8 mouse cellular contexts compared by ENCODE assay signal in the genomic region with DNA sequence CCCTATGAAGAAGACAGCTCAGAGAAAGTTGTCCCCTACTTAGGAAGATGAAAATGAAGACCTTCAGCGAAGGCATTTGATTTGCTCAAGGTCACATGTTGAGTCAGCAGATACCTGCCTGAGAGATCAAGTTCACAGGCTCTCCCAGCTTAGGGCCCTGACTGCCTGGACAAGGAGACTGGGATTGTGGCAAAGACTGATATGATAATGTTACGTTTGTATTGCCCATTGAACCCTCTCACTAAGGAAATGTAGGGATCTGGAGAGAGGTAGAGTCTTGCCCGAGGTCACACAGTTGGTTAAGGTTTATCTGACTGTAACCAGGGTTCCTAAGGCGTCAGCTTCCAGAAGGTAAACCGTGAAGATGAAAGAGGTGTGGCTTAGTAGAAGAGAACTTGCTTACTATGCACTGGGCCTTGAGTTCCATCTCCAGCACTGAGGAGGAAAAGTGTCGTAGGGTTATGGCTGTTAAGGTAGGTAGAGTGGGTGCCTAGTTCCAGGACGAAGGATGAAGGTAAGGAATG. TPM values are rescaled to one million over a fixed set of nuclear protein-coding genes. Genes with fewer than 3 reads are reported as not detected.
DNase-seq lines count a peak whose midpoint lies in the region; ATAC-seq and TF ChIP-seq lines count a peak whose summit lies in the region.

No protein-coding gene starts in this region.

- peak overlapping the region; percentile 87 for H3K4me2 ChIP-seq in liver, embryonic 11.5 days
- peak overlapping the region; percentile 67 for H3K4me2 ChIP-seq in stomach, postnatal 0 days (replicated peaks; ENCODE audit: low read depth)

- ATAC-seq in liver, embryonic 11.5 days (replicated peaks; ENCODE audit: low FRiP score), result peak; percentile 42
- no peak for ATAC-seq in stomach, postnatal 0 days (ENCODE audit: low FRiP score, low TSS enrichment)

- H3K9me3 ChIP-seq in E14TG2a.4 (ENCODE audit: low read length), result no peaks in the 10 kb centered on the region
- no peaks in the 10 kb centered on the region for H3K9me3 ChIP-seq in forebrain, embryonic 10.5 days
- H3K9me3 ChIP-seq in liver, embryonic 11.5 days (ENCODE audit: control insufficient read depth, low read length), result no peaks in the 10 kb centered on the region
- H3K9me3 ChIP-seq in stomach, postnatal 0 days (ENCODE audit: control insufficient read depth, low read length), result no peaks in the 10 kb centered on the region

- WGBS in forebrain, embryonic 10.5 days, result 67% methylated on average over 7 of the region's 7 CpGs
- WGBS in liver, embryonic 11.5 days, result 36% methylated on average over 7 of the region's 7 CpGs
- WGBS in stomach, postnatal 0 days, result 36% methylated on average over 7 of the region's 7 CpGs

- TF ChIP-seq EP300 in stomach, postnatal 0 days (optimal IDR thresholded peaks at IDR 0.05), result no peak

- H3K36me3 ChIP-seq in E14TG2a.4 (ENCODE audit: insufficient read depth, low read length), result peaks cover 42% of the 10 kb centered on the region
- peaks cover 26% of the 10 kb centered on the region for H3K36me3 ChIP-seq in forebrain, embryonic 10.5 days (replicated peaks)
- H3K36me3 ChIP-seq in liver, embryonic 11.5 days (ENCODE audit: control insufficient read depth, insufficient read depth, low read length), result peaks cover 4% of the 10 kb centered on the region; the same call in 1 of the 2 replicates
- 0 out of 2 replicates have a peak, but pooled peaks cover 2% of the 10 kb centered on the region for H3K36me3 ChIP-seq in stomach, postnatal 0 days (ENCODE audit: control insufficient read depth, insufficient read depth, low read length)

- intact Hi-C loops in heart, postnatal 10 days (cut with DNase I), result no loop called here

- DNase-seq in heart, adult 11 months, result peak; percentile 87
- no peak for DNase-seq in heart, postnatal 10 days
- DNase-seq in forebrain, embryonic 10.5 days (ENCODE audit: extremely low spot score, low spot score), result no peak
- DNase-seq in liver, embryonic 11.5 days (ENCODE audit: low spot score), result no peak
- DNase-seq in stomach, postnatal 0 days (ENCODE audit: low spot score), result no peak
- no peak for DNase-seq in gastrocnemius, adult 8-10 months (ENCODE audit: low spot score in 2 of 2)
- DNase-seq in testis, postnatal 14 days (ENCODE audit: low spot score), result no peak

- peaks cover 7% of the 10 kb centered on the region; the same call in 1 of the 2 replicates for H3K27me3 ChIP-seq in E14TG2a.4 (ENCODE audit: insufficient read depth, low read length)
- H3K27me3 ChIP-seq in forebrain, embryonic 10.5 days (ENCODE audit: poor library complexity, severe bottlenecking), result 0 out of 2 replicates have a peak, but pooled peaks cover 6% of the 10 kb centered on the region
- no peaks in the 10 kb centered on the region for H3K27me3 ChIP-seq in liver, embryonic 11.5 days (replicated peaks; ENCODE audit: control insufficient read depth, insufficient read depth, low read length)
- no peaks in the 10 kb centered on the region for H3K27me3 ChIP-seq in stomach, postnatal 0 days (ENCODE audit: control insufficient read depth, insufficient read depth, low read length)

- peaks cover 26% of the 10 kb centered on the region for H3K4me1 ChIP-seq in E14TG2a.4 (replicated peaks; ENCODE audit: low read depth, low read length)
- H3K4me1 ChIP-seq in forebrain, embryonic 10.5 days, result peaks cover 21% of the 10 kb centered on the region
- H3K4me1 ChIP-seq in liver, embryonic 11.5 days (replicated peaks; ENCODE audit: control insufficient read depth, insufficient read depth, low read length), result peaks cover 13% of the 10 kb centered on the region
- no peaks in the 10 kb centered on the region for H3K4me1 ChIP-seq in stomach, postnatal 0 days (replicated peaks; ENCODE audit: control insufficient read depth, insufficient read depth)

- TF ChIP-seq CTCF in E14TG2a.4 (conservative IDR thresholded peaks at IDR 0.05; ENCODE audit: low read length), result no peak
- TF ChIP-seq CTCF in stomach, postnatal 0 days (IDR thresholded peaks at IDR 0.05; ENCODE audit: low read depth), result no peak

- peak overlapping the region; percentile 88 for H3K4me3 ChIP-seq in E14TG2a.4 (replicated peaks; ENCODE audit: low read length)
- H3K4me3 ChIP-seq in forebrain, embryonic 10.5 days, result peak overlapping the region; percentile 85
- H3K4me3 ChIP-seq in liver, embryonic 11.5 days (ENCODE audit: low read depth, low read length), result peak overlapping the region; percentile 68
- peak overlapping the region; percentile 75 for H3K4me3 ChIP-seq in stomach, postnatal 0 days (ENCODE audit: low read depth, low read length)

- peak overlapping the region; percentile 90 for H3K9ac ChIP-seq in liver, embryonic 11.5 days (ENCODE audit: low read depth, low read length)
- peak overlapping the region; percentile 79 for H3K9ac ChIP-seq in stomach, postnatal 0 days (ENCODE audit: low read length)

- peak overlapping the region; percentile 94 for H3K27ac ChIP-seq in forebrain, embryonic 10.5 days
- peak overlapping the region; percentile 16 for H3K27ac ChIP-seq in liver, embryonic 11.5 days (ENCODE audit: low read depth, low read length)
- H3K27ac ChIP-seq in stomach, postnatal 0 days (replicated peaks), result no peak overlapping the region; the same call in 1 of the 2 replicates

RNA-seq across cellular contexts. Expression of a gene that starts 1.0 kb away (rescaled TPM):
- total RNA-seq in heart, postnatal 10 days (2021), result 10 to 100 TPM; 53.1 to 54.6 TPM
- 45.8 and 56.3 TPM in 2 replicates for polyA plus RNA-seq in forebrain, embryonic 10.5 days (2016; fragmentation: Nextera tagmentation; extraction: Ambion mirVana)
- polyA plus RNA-seq in liver, embryonic 11.5 days (2014; fragmentation: Nextera tagmentation; extraction: Ambion mirVana), result 42.1 and 48.7 TPM in 2 replicates
- 30.4 and 30.6 TPM in 2 replicates for polyA plus RNA-seq in stomach, postnatal 0 days (2015; fragmentation: Nextera tagmentation; extraction: Ambion mirVana)
- 10 to 100 TPM; 48.3 to 67.5 (median 55.6) TPM for total RNA-seq in gastrocnemius, adult 8-10 months (2022)

RNA-seq across cellular contexts. Expression of a gene that starts 4.8 kb away (rescaled TPM):
- total RNA-seq in heart, postnatal 10 days (2021), result under 1 TPM; 0.35 to 0.67 TPM
- polyA plus RNA-seq in forebrain, embryonic 10.5 days (2016; fragmentation: Nextera tagmentation; extraction: Ambion mirVana), result 0.25 and 0.41 TPM in 2 replicates
- polyA plus RNA-seq in liver, embryonic 11.5 days (2014; fragmentation: Nextera tagmentation; extraction: Ambion mirVana), result 0.22 TPM in 1 of 2 replicates, not detected in the other
- 0.21 TPM in 2 replicates for polyA plus RNA-seq in stomach, postnatal 0 days (2015; fragmentation: Nextera tagmentation; extraction: Ambion mirVana)
- total RNA-seq in gastrocnemius, adult 8-10 months (2022), result 1 to 10 TPM; 1.8 to 4.8 (median 3.5) TPM

RNA-seq across cellular contexts. Expression of a gene that starts 42.3 kb away (rescaled TPM):
- 1 to 10 TPM; 6.1 to 7.0 TPM for total RNA-seq in heart, postnatal 10 days (2021)
- 2.7 and 3.9 TPM in 2 replicates for polyA plus RNA-seq in forebrain, embryonic 10.5 days (2016; fragmentation: Nextera tagmentation; extraction: Ambion mirVana)
- polyA plus RNA-seq in liver, embryonic 11.5 days (2014; fragmentation: Nextera tagmentation; extraction: Ambion mirVana), result 9.7 and 9.8 TPM in 2 replicates
- polyA plus RNA-seq in stomach, postnatal 0 days (2015; fragmentation: Nextera tagmentation; extraction: Ambion mirVana), result 7.5 and 8.1 TPM in 2 replicates
- 1 to 10 TPM; 1.5 to 4.3 (median 2.1) TPM for total RNA-seq in gastrocnemius, adult 8-10 months (2022)

RNA-seq across cellular contexts. Expression of a gene that starts 48.0 kb away (rescaled TPM):
- total RNA-seq in heart, postnatal 10 days (2021), result 10 to 100 TPM; 36.7 to 38.9 TPM
- 32.9 and 33.9 TPM in 2 replicates for polyA plus RNA-seq in forebrain, embryonic 10.5 days (2016; fragmentation: Nextera tagmentation; extraction: Ambion mirVana)
- polyA plus RNA-seq in liver, embryonic 11.5 days (2014; fragmentation: Nextera tagmentation; extraction: Ambion mirVana), result 34.9 and 38.7 TPM in 2 replicates
- 16.3 and 17.0 TPM in 2 replicates for polyA plus RNA-seq in stomach, postnatal 0 days (2015; fragmentation: Nextera tagmentation; extraction: Ambion mirVana)
- total RNA-seq in gastrocnemius, adult 8-10 months (2022), result 10 to 100 TPM; 45.1 to 55.3 (median 52.5) TPM

RNA-seq across cellular contexts. Expression of a gene that starts 53.4 kb away (rescaled TPM):
- total RNA-seq in heart, postnatal 10 days (2021), result 10 to 100 TPM; 26.2 to 30.2 TPM
- 26.5 and 26.8 TPM in 2 replicates for polyA plus RNA-seq in forebrain, embryonic 10.5 days (2016; fragmentation: Nextera tagmentation; extraction: Ambion mirVana)
- polyA plus RNA-seq in liver, embryonic 11.5 days (2014; fragmentation: Nextera tagmentation; extraction: Ambion mirVana), result 43.8 and 46.9 TPM in 2 replicates
- 11.6 and 15.1 TPM in 2 replicates for polyA plus RNA-seq in stomach, postnatal 0 days (2015; fragmentation: Nextera tagmentation; extraction: Ambion mirVana)
- total RNA-seq in gastrocnemius, adult 8-10 months (2022), result 10 to 100 TPM; 25.5 to 37.8 (median 27.8) TPM
